In the genomic region with DNA sequence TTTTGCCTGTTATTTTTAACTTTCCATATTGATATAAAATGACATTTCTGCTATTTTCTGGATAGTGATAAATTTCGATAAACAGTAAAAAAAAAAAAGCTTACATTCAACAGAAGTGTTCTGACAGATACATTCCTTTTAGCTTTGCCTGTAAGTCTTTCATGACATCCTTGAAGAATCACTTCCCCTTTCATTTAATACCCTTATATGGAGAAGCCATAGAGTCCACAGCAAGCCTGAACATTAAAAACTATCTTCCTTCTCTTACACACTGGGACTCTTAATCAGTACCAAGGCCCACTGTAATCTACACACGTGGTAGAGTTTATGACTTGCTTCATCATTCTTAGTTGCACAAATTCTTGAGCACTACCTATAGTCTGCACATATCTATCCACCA, we compare ENCODE assay signal across 20 mouse cellular contexts.
"Had no signal": no experiment of that assay in that cellular context is flagged by ENCODE, and none has a peak within 500 bp of the region (broad histone marks: within the 10 kb centered on the region; RNA-seq: fewer than 3 reads in every experiment).

No protein-coding gene starts in this region.

- H3K4me3 ChIP-seq: liver, embryonic 13.5 days; liver, embryonic 15.5 days; lung, embryonic 15.5 days; megakaryocyte, embryonic 14.5 days; midbrain, embryonic 13.5 days; midbrain, embryonic 15.5 days; neural tube, embryonic 12.5 days had no signal

- ATAC-seq: liver, postnatal 0 days; lung, postnatal 0 days; midbrain, embryonic 13.5 days; midbrain, embryonic 15.5 days had no signal

- H3K4me1 ChIP-seq: liver, embryonic 13.5 days; liver, embryonic 15.5 days; lung, embryonic 15.5 days; megakaryocyte, embryonic 14.5 days; midbrain, embryonic 13.5 days; midbrain, embryonic 15.5 days; neural tube, embryonic 12.5 days had no signal

- H3K36me3 ChIP-seq: liver, embryonic 13.5 days; liver, embryonic 15.5 days; lung, embryonic 15.5 days; midbrain, embryonic 13.5 days; midbrain, embryonic 15.5 days; neural tube, embryonic 12.5 days had no signal

- H3K9ac ChIP-seq: liver, embryonic 13.5 days; liver, embryonic 15.5 days; liver, postnatal 0 days; lung, embryonic 15.5 days; midbrain, embryonic 13.5 days; midbrain, embryonic 15.5 days; neural tube, embryonic 12.5 days had no signal

- H3K27ac ChIP-seq: liver, embryonic 13.5 days; liver, embryonic 15.5 days; lung, embryonic 15.5 days; macrophage; midbrain, embryonic 13.5 days; midbrain, embryonic 15.5 days; neural tube, embryonic 12.5 days had no signal

- H3K4me2 ChIP-seq: liver, embryonic 13.5 days; liver, embryonic 15.5 days; lung, embryonic 15.5 days; midbrain, embryonic 11.5 days; midbrain, embryonic 13.5 days; midbrain, embryonic 15.5 days; neural tube, embryonic 12.5 days had no signal

- H3K9me3 ChIP-seq: liver, embryonic 13.5 days; liver, embryonic 15.5 days; lung, embryonic 15.5 days; megakaryocyte, embryonic 14.5 days; midbrain, embryonic 13.5 days; midbrain, embryonic 15.5 days; neural tube, embryonic 12.5 days had no signal

- DNase-seq: liver, embryonic 13.5 days; liver, postnatal 0 days; lung, adult 2 months; lung, postnatal 14 days; lung, postnatal 36 days; right cerebral cortex, postnatal 25 days; right cerebral cortex, postnatal 4 days; spleen, adult 18-20 months; thymus, adult 2 months; thymus, postnatal 25 days; thymus, postnatal 4 days had no signal

- H3K27me3 ChIP-seq: liver, embryonic 13.5 days; liver, embryonic 15.5 days; lung, embryonic 15.5 days; midbrain, embryonic 13.5 days; midbrain, embryonic 15.5 days; neural tube, embryonic 12.5 days had no signal
